Mouse (Mus musculus) left cerebral cortex, adult 18-20 months (tissue): ENCODE measurements at regions not wholly inside any gene's neighbourhood (a gene's known extent, or its start where the extent isn't known, plus 50 kb on each side); places are given as distances from the start of the nearest gene placed in this dataset.

Experiments used
- DNase-seq, 2 experiments: peaks; one replicate each; pipeline ENCODE4 v3.0.0; 2021 to 2022; ENCODE audit warnings: low spot score in 2 of 2, mixed read lengths in 1 of 2
- microRNA-seq, 2 experiments: library from miRNA; unstranded; fragments of <30 nt; microRNA quantifications; one replicate each; pipeline ENCODE4 v1.2.0; 2021

DNA sequence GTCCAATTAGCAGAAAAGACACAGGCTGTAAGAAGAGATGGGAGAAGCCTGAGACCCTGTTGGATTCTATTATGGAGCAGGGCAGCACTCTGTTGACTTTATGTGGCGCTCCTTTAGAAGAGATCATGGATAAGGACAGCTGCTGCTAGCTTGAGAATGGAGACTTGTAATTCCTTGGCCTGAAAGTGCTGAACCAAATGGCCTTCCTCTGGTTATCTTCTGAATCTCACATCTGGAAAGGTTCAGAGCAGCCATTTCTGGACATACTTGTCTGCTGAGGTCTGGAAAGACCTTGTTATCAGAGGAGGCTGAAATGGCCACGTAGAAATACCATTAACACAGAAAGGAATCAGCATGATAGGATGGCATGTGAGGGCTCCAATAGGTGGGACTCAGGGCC is 59.5 kb upstream of the Tnp1 start:
- no peak for DNase-seq

DNA sequence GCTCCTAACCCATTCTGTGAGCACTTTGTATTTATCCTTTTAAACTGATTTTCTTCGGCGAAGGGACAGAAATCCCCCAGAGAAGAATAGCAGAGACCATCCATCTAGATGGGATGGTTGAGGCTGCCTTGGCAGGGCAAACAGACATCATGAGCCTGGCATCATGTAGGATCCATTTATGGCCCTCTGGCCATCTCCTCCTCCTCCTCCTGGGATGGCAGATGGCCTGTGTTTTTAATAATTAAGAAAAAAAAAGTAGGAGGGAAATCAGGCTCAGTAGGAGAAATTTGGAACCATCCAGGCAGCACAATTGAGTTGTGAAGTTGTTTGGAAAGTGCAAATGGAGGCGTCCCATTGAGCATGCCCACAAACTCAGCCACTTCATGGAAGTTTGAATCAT is 58.8 kb upstream of the Tnp1 start:
- DNase-seq = no peak

DNA sequence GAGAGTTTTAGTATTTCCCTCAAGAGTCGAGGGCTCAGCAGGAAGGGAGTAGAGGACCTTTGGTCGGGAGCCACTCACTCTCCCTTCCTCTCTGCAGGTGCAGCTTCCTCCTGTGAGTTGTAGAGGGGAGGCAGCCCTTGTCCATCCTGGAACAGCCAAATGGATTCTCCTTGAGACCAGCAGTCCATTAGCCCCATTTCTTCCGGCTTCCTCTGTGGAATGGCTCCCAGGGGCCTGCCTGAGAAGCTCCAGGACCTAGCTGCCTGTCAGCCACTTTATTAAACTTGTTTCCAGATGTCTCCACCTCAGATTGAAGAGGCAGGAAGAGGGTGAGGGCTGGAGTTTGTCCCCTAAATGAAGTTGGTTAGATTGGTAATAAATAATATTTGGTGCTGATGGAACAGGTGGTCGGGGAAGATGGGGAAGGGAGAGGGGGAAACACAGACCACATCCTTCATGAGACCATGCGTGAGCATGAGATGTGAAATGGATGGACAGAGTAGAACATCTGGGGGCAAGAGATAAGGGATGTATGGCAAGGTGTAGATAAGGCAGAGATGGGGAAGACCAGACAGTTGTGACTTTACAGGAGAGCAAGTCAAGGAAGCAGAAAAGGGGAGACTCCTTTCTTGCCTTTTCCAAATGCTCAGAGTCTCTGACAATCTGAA is 56.7 kb upstream of the Tnp1 start:
- DNase-seq = no peak

DNA sequence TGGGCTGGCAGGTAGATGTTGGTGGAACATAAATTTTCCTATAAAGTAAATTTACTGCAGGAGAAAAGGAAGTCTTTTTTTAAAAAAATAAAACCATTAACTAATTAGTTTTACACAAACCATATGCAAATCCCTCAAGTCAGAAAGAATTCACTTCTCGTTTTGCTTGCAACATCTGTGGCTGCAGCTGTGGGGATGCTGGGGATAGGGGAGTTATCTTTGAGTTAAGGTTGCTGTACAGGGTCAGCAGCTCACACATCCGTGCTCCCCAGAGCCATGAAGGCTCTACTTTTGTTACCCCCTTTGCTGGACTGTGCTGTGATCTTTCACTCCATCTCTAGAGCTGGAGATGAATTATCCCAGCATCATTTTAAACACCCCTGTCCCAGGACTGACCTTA is 54.4 kb upstream of the Tnp1 start:
- DNase-seq = no peak

Small RNA genes in the stretch of these regions (microRNA-seq; reads per million reads assigned to microRNA genes)
- 0 reads per million in 2 experiments for gene Mir6351
